Mouse (Mus musculus): ENCODE measurements at regions not wholly inside any gene's neighbourhood (a gene's known extent, or its start where the extent isn't known, plus 50 kb on each side); places are given as distances from the start of the nearest gene placed in this dataset.
A peak's percentile ranks its signal among the peaks of the same experiment; 100 is the strongest.

DNA sequence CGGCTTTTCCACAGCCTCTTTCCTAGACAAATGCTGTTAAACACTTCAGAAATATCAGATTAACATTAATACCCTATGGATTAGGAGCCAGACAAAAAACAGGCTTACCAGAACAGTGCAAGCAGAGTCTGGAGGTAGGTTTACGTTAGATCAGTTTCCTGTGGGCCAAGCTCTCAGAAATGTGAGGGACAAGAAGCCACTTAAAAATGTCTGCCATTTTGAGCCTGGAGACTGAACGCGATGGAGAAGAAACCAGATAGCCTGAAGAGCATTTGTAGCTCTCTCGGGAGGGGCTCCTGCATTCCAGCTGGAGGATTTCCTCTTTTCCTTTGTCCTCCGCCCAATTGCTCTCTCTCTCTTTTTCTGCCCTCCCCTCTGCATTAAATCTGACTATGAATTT lies 239.1 kb upstream of the Sp4 start:
- DNase-seq (ENCODE audit: low spot score) (no peak), ATAC-seq (replicated peaks; ENCODE audit: low FRiP score) (no peak)
- H3K27ac ChIP-seq (ENCODE audit: low read depth, low read length) = no peak overlapping the region

GRCm38 (mm10) chr12:118530514-118530913 lies 229.3 kb upstream of the Sp4 start:
- H3K9me3 ChIP-seq (ENCODE audit: control insufficient read depth, low read length) = no peaks in the 10 kb centered on the region
- DNase-seq (ENCODE audit: low spot score) (peak; percentile 69), ATAC-seq (replicated peaks; ENCODE audit: low FRiP score) (peak; percentile 28)
- H3K4me1 ChIP-seq (replicated peaks; ENCODE audit: control insufficient read depth, insufficient read depth, low read length) = peaks cover 7% of the 10 kb centered on the region
- no peaks in the 10 kb centered on the region for H3K36me3 ChIP-seq (ENCODE audit: control insufficient read depth, insufficient read depth, low read length)
- peak overlapping the region; percentile 60; the same call in 1 of the 2 replicates for H3K27ac ChIP-seq (ENCODE audit: low read depth, low read length)
- WGBS = 1% methylated on average over 10 of the region's 10 CpGs
- peaks cover 16% of the 10 kb centered on the region; the same call in 1 of the 2 replicates for H3K27me3 ChIP-seq (ENCODE audit: control insufficient read depth, insufficient read depth, low read length)
- peak overlapping the region; percentile 49 for H3K4me2 ChIP-seq (ENCODE audit: low read depth, low read length, severe bottlenecking)
- no peak overlapping the region for H3K9ac ChIP-seq (ENCODE audit: low read length)
- peak overlapping the region; percentile 12; the same call in 1 of the 2 replicates for H3K4me3 ChIP-seq (ENCODE audit: low read depth, low read length)

More for the DNA sequence above, 239.1 kb upstream of the Sp4 start:
- Histone ChIP-seq H3K36me3 (ENCODE audit: control insufficient read depth, insufficient read depth, low read length) (no peaks in the 10 kb centered on the region), H3K27me3 (ENCODE audit: control insufficient read depth, insufficient read depth, low read length) (no peaks in the 10 kb centered on the region), H3K9ac (ENCODE audit: low read length) (no peak overlapping the region), H3K4me3 (ENCODE audit: low read depth, low read length) (no peak overlapping the region), H3K4me1 (replicated peaks; ENCODE audit: control insufficient read depth, insufficient read depth, low read length) (no peaks in the 10 kb centered on the region), H3K9me3 (ENCODE audit: control insufficient read depth, low read length) (no peaks in the 10 kb centered on the region), H3K4me2 (ENCODE audit: low read depth, low read length, severe bottlenecking) (no peak overlapping the region)
- 32% methylated on average over 6 of the region's 6 CpGs for WGBS

- DNase-seq (ENCODE audit: low spot score) (peak; percentile 81), ATAC-seq (replicated peaks; ENCODE audit: low FRiP score) (peak; percentile 91)
- H3K27me3 ChIP-seq (ENCODE audit: control insufficient read depth, insufficient read depth, low read length) = peaks cover 16% of the 10 kb centered on the region; the same call in 1 of the 2 replicates
- H3K4me2 ChIP-seq (ENCODE audit: low read depth, low read length, severe bottlenecking) = peak overlapping the region; percentile 49
- H3K9me3 ChIP-seq (ENCODE audit: control insufficient read depth, low read length) = no peaks in the 10 kb centered on the region
- peak overlapping the region; percentile 60; the same call in 1 of the 2 replicates for H3K27ac ChIP-seq (ENCODE audit: low read depth, low read length)
- no peaks in the 10 kb centered on the region for H3K36me3 ChIP-seq (ENCODE audit: control insufficient read depth, insufficient read depth, low read length)
- H3K4me1 ChIP-seq (replicated peaks; ENCODE audit: control insufficient read depth, insufficient read depth, low read length) = peaks cover 7% of the 10 kb centered on the region
- H3K9ac ChIP-seq (ENCODE audit: low read length) = peak overlapping the region; percentile 33; the same call in 1 of the 2 replicates
- peak overlapping the region; percentile 12; the same call in 1 of the 2 replicates for H3K4me3 ChIP-seq (ENCODE audit: low read depth, low read length)
- 1% methylated on average over 36 of the region's 36 CpGs for WGBS
These were observed 228.5 kb upstream of the Sp4 start for GRCm38 (mm10) chr12:118529428-118530361.

GRCm38 (mm10) chr12:118521770-118522169 lies 220.5 kb upstream of the Sp4 start:
- H3K9me3 ChIP-seq (ENCODE audit: control insufficient read depth, low read length) = no peaks in the 10 kb centered on the region
- WGBS = 21% methylated on average over 2 of the region's 2 CpGs
- peak overlapping the region; percentile 57 for H3K27ac ChIP-seq (ENCODE audit: low read depth, low read length)
- H3K4me2 ChIP-seq (ENCODE audit: low read depth, low read length, severe bottlenecking) = no peak overlapping the region
- peaks cover 17% of the 10 kb centered on the region for H3K4me1 ChIP-seq (replicated peaks; ENCODE audit: control insufficient read depth, insufficient read depth, low read length)
- no peak overlapping the region for H3K9ac ChIP-seq (ENCODE audit: low read length)
- no peak overlapping the region for H3K4me3 ChIP-seq (ENCODE audit: low read depth, low read length)
- H3K27me3 ChIP-seq (ENCODE audit: control insufficient read depth, insufficient read depth, low read length) = no peaks in the 10 kb centered on the region; the same call in 1 of the 2 replicates
- no peaks in the 10 kb centered on the region for H3K36me3 ChIP-seq (ENCODE audit: control insufficient read depth, insufficient read depth, low read length)
- DNase-seq (ENCODE audit: low spot score) (no peak), ATAC-seq (replicated peaks; ENCODE audit: low FRiP score) (peak; percentile 22; the same call in 1 of the 2 replicates)

- H3K27ac ChIP-seq (ENCODE audit: low read depth, low read length) = peak overlapping the region; percentile 57
- no peaks in the 10 kb centered on the region for H3K9me3 ChIP-seq (ENCODE audit: control insufficient read depth, low read length)
- peaks cover 17% of the 10 kb centered on the region for H3K4me1 ChIP-seq (replicated peaks; ENCODE audit: control insufficient read depth, insufficient read depth, low read length)
- no peak overlapping the region for H3K4me3 ChIP-seq (ENCODE audit: low read depth, low read length)
- no peaks in the 10 kb centered on the region for H3K36me3 ChIP-seq (ENCODE audit: control insufficient read depth, insufficient read depth, low read length)
- no peaks in the 10 kb centered on the region; the same call in 1 of the 2 replicates for H3K27me3 ChIP-seq (ENCODE audit: control insufficient read depth, insufficient read depth, low read length)
- H3K9ac ChIP-seq (ENCODE audit: low read length) = no peak overlapping the region
- DNase-seq (ENCODE audit: low spot score) (peak; percentile 65), ATAC-seq (replicated peaks; ENCODE audit: low FRiP score) (peak; percentile 67)
- H3K4me2 ChIP-seq (ENCODE audit: low read depth, low read length, severe bottlenecking) = no peak overlapping the region
- 0% methylated on average over 1 of the region's 1 CpGs for WGBS
These were observed 220.1 kb upstream of the Sp4 start for GRCm38 (mm10) chr12:118521329-118521728.

- 15% methylated on average over 10 of the region's 10 CpGs for WGBS
- peaks cover 17% of the 10 kb centered on the region for H3K4me1 ChIP-seq (replicated peaks; ENCODE audit: control insufficient read depth, insufficient read depth, low read length)
- DNase-seq (ENCODE audit: low spot score) (no peak), ATAC-seq (replicated peaks; ENCODE audit: low FRiP score) (no peak)
- no peaks in the 10 kb centered on the region for H3K9me3 ChIP-seq (ENCODE audit: control insufficient read depth, low read length)
- no peak overlapping the region for H3K4me2 ChIP-seq (ENCODE audit: low read depth, low read length, severe bottlenecking)
- H3K4me3 ChIP-seq (ENCODE audit: low read depth, low read length) = no peak overlapping the region
- H3K27ac ChIP-seq (ENCODE audit: low read depth, low read length) = peak overlapping the region; percentile 27; the same call in 1 of the 2 replicates
- H3K9ac ChIP-seq (ENCODE audit: low read length) = no peak overlapping the region; the same call in 1 of the 2 replicates
- H3K36me3 ChIP-seq (ENCODE audit: control insufficient read depth, insufficient read depth, low read length) = no peaks in the 10 kb centered on the region
- no peaks in the 10 kb centered on the region; the same call in 1 of the 2 replicates for H3K27me3 ChIP-seq (ENCODE audit: control insufficient read depth, insufficient read depth, low read length)
These were observed 218.6 kb upstream of the Sp4 start for GRCm38 (mm10) chr12:118519801-118520327.

DNA sequence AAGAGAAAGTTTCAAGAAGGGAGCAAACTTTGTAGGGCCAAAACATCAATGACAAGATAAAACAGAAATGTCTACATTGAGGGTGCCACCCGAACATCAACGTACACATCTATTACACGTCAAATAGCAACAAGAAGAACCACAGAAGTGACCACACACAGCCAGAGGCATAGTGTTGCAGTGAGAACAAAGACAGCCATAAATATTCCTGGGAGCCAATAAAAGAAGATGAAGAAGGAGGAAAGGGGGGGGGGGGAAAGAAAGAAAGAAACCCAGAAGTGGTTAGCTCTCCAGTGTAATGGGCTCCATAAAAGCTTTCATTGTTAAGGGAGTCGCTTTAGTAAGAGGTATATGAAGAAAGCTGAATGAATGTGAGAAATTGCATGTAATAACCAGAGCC lies 209.7 kb upstream of the Sp4 start:
- ATAC-seq (replicated peaks; ENCODE audit: low FRiP score) = no peak
- no peaks in the 10 kb centered on the region for H3K36me3 ChIP-seq (ENCODE audit: control insufficient read depth, insufficient read depth, low read length)
- no peaks in the 10 kb centered on the region for H3K9me3 ChIP-seq (ENCODE audit: control insufficient read depth, low read length)
- no peak overlapping the region for H3K4me3 ChIP-seq (ENCODE audit: low read depth, low read length)
- no peaks in the 10 kb centered on the region; the same call in 1 of the 2 replicates for H3K27me3 ChIP-seq (ENCODE audit: control insufficient read depth, insufficient read depth, low read length)
- no peak overlapping the region for H3K4me2 ChIP-seq (ENCODE audit: low read depth, low read length, severe bottlenecking)
- WGBS = 62% methylated on average over 4 of the region's 4 CpGs
- no peaks in the 10 kb centered on the region; the same call in 1 of the 2 replicates for H3K4me1 ChIP-seq (replicated peaks; ENCODE audit: control insufficient read depth, insufficient read depth, low read length)
- no peak overlapping the region for H3K27ac ChIP-seq (ENCODE audit: low read depth, low read length)
- DNase-seq (ENCODE audit: low spot score) = no peak
- no peak overlapping the region for H3K9ac ChIP-seq (ENCODE audit: low read length)

DNA sequence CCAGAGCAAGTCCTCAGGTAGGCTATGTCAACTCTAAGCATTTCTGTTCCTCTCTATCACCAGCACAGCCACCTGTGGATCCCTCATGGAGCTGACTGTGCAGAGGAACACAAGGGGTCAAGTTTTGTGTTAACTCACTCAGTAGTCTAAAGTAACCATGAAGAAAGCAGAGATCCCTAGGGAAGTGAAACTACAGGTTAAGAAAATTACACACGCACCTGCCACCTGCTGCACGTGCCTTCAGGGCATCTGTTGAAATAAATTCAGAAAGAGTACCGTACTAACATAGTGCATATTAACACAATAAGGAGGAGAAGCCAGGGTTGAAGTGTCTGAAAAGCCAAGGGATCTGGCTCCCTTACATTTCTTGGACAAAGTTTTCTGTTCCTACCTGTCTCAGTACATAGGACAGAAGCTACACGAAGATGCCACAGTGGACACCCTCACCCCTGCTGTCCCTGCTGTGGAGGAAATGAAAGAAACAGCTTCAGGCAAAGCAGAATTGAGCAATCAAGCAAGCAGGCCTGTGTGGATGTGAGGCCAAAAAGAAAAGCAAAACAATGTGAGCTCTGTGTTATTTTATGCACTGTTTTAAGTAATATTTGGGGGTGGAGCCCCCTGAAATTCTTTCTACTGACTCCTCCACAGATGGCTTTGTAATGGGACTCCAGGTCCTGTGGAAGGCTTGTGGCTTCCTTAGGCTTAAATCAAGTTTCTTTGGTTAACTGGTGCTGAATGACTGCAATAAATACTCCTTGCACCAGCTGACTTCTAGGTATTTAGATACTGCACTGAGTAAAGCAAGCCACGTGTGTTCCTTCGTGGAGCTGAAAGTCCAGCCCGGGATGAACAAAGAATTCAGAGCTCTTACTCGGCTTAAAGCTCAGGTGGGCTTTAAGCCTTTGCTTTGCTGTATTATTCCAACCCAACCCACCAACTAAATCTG lies 208.0 kb upstream of the Sp4 start:
- no peak overlapping the region for H3K9ac ChIP-seq (ENCODE audit: low read length)
- no peak overlapping the region for H3K4me3 ChIP-seq (ENCODE audit: low read depth, low read length)
- H3K27me3 ChIP-seq (ENCODE audit: control insufficient read depth, insufficient read depth, low read length) = no peaks in the 10 kb centered on the region; the same call in 1 of the 2 replicates
- 82% methylated on average over 8 of the region's 8 CpGs for WGBS
- no peaks in the 10 kb centered on the region for H3K4me1 ChIP-seq (replicated peaks; ENCODE audit: control insufficient read depth, insufficient read depth, low read length)
- DNase-seq (ENCODE audit: low spot score) (no peak), ATAC-seq (replicated peaks; ENCODE audit: low FRiP score) (no peak)
- H3K9me3 ChIP-seq (ENCODE audit: control insufficient read depth, low read length) = no peaks in the 10 kb centered on the region
- no peaks in the 10 kb centered on the region for H3K36me3 ChIP-seq (ENCODE audit: control insufficient read depth, insufficient read depth, low read length)
- H3K4me2 ChIP-seq (ENCODE audit: low read depth, low read length, severe bottlenecking) = no peak overlapping the region
- no peak overlapping the region for H3K27ac ChIP-seq (ENCODE audit: low read depth, low read length)

Data from forebrain, embryonic 11.5 days (tissue).